Mouse (Mus musculus): ENCODE measurements around the gene Pomt2. TPM values are rescaled to one million over a fixed set of nuclear protein-coding genes. Genes with fewer than 3 reads are reported as not detected.

Gene Pomt2
- polyA plus RNA-seq, 1 experiment = 12.9 TPM

DNA sequence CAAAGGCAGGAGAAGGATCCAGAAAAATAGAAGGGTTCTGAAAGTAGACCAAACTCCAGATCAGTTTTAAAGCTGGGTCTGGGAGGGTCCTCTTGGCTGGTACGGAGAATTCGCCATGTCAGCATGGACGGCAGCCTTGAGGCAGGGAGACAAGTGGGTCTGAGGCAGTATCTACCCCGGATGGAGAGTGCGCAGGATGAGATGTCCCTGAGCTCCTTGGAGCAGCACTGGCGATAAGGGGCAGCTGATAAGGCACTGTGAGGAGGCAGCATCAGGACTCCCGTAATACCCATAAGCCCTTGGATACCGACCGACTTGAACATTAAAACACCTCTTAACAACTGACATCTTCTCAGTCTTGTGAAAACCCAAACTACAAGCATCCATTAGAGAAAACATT is 15.0 kb downstream of the Pomt2 start:
- TF ChIP-seq CTCF (IDR thresholded peaks at IDR 0.05; ENCODE audit: low read depth, low read length) (no peak), EP300 (IDR thresholded peaks at IDR 0.05; ENCODE audit: insufficient read depth, low read depth, low read length) (no peak), POLR2A (IDR thresholded peaks at IDR 0.05; ENCODE audit: insufficient read depth, low read length) (no peak)
- H3K4me1 ChIP-seq (ENCODE audit: control insufficient read depth, insufficient read depth, low read length) = no peaks in the 10 kb centered on the region
- H3K9me3 ChIP-seq (replicated peaks; ENCODE audit: control insufficient read depth, insufficient read depth, low read length, poor library complexity, severe bottlenecking) = no peaks in the 10 kb centered on the region
- no peak overlapping the region for H3K4me3 ChIP-seq (ENCODE audit: low read depth, low read length)
- H3K9ac ChIP-seq (ENCODE audit: low read depth, poor library complexity, severe bottlenecking) = no peak overlapping the region
- H3K27me3 ChIP-seq (ENCODE audit: control insufficient read depth, insufficient read depth, low read length, poor library complexity, severe bottlenecking) = no peaks in the 10 kb centered on the region
- H3K36me3 ChIP-seq (ENCODE audit: control insufficient read depth, insufficient read depth, low read length, poor library complexity, severe bottlenecking) = no peaks in the 10 kb centered on the region
- H3K27ac ChIP-seq (ENCODE audit: insufficient read depth, low read length) = no peak overlapping the region

DNA sequence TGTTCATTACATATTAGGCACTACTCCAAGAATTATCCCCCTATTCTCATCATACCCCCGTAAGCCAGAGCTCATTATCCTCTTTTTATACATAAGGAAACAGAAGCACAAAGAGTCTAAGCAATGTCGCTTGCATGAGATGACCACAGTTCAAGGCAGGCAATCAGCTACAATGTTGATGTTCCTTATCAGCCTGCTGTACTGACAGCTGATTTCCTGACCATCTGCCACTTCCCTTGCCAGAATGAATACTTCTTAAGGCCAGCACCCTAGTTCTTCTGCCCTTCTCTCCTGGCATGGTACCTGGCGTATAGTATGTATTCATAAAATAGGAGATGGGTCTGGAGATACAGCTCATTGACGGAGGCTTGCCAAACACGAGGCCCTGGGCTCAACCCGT is 15.6 kb downstream of the Pomt2 start:
- no peaks in the 10 kb centered on the region for H3K27me3 ChIP-seq (ENCODE audit: control insufficient read depth, insufficient read depth, low read length, poor library complexity, severe bottlenecking)
- TF ChIP-seq CTCF (IDR thresholded peaks at IDR 0.05; ENCODE audit: low read depth, low read length) (no peak), POLR2A (IDR thresholded peaks at IDR 0.05; ENCODE audit: insufficient read depth, low read length) (no peak), EP300 (IDR thresholded peaks at IDR 0.05; ENCODE audit: insufficient read depth, low read depth, low read length) (no peak)
- H3K4me1 ChIP-seq (ENCODE audit: control insufficient read depth, insufficient read depth, low read length) = no peaks in the 10 kb centered on the region
- no peak overlapping the region for H3K27ac ChIP-seq (ENCODE audit: insufficient read depth, low read length)
- H3K4me3 ChIP-seq (ENCODE audit: low read depth, low read length) = no peak overlapping the region
- H3K9me3 ChIP-seq (replicated peaks; ENCODE audit: control insufficient read depth, insufficient read depth, low read length, poor library complexity, severe bottlenecking) = no peaks in the 10 kb centered on the region
- no peaks in the 10 kb centered on the region for H3K36me3 ChIP-seq (ENCODE audit: control insufficient read depth, insufficient read depth, low read length, poor library complexity, severe bottlenecking)
- no peak overlapping the region for H3K9ac ChIP-seq (ENCODE audit: low read depth, poor library complexity, severe bottlenecking)

DNA sequence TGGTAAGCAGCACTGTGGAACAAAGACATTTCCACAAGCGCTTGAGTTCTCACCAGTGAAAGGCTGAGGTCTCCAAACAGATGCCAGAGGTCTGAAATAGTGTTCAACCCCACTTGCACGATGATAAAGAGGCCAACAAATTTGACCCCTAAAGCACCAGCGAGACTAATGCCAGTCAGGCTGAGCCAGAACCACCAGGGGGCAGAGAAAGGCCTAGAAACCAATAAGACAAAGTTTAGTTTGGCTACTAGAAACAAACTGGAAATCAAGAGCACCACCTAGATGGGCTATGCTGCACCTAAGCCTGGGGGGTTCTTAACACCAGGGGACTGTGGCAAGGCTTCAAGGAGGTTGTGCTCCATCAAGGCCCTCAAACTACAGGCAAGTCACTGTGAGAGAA is 16.1 kb downstream of the Pomt2 start:
- no peaks in the 10 kb centered on the region for H3K4me1 ChIP-seq (ENCODE audit: control insufficient read depth, insufficient read depth, low read length)
- H3K36me3 ChIP-seq (ENCODE audit: control insufficient read depth, insufficient read depth, low read length, poor library complexity, severe bottlenecking) = no peaks in the 10 kb centered on the region
- no peak overlapping the region for H3K27ac ChIP-seq (ENCODE audit: insufficient read depth, low read length)

DNA sequence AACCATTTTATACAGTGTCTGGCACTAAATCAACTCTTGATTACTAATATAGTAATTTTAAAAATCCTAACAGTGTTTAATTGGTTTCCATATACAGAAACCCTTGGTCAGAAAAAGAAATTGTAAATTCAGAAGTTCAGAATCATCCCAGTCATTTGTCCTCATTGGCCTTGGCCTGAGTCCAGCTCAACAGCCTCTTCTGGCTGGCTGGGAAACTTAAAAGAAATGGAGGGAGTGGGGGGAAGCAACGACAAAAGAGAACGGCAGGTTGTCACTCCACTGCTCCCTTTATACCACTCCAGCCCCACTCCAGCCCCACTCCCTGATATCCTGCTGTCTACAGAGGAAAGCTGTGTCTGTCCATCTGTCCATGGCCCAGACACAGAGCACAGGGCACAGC is 16.6 kb downstream of the Pomt2 start:
- no peaks in the 10 kb centered on the region for H3K36me3 ChIP-seq (ENCODE audit: control insufficient read depth, insufficient read depth, low read length, poor library complexity, severe bottlenecking)
- TF ChIP-seq POLR2A (IDR thresholded peaks at IDR 0.05; ENCODE audit: insufficient read depth, low read length) = no peak
- TF ChIP-seq CTCF (IDR thresholded peaks at IDR 0.05; ENCODE audit: low read depth, low read length) = no peak
- no peak for TF ChIP-seq EP300 (IDR thresholded peaks at IDR 0.05; ENCODE audit: insufficient read depth, low read depth, low read length)
- no peak overlapping the region for H3K4me3 ChIP-seq (ENCODE audit: low read depth, low read length)
- no peaks in the 10 kb centered on the region for H3K9me3 ChIP-seq (replicated peaks; ENCODE audit: control insufficient read depth, insufficient read depth, low read length, poor library complexity, severe bottlenecking)
- no peaks in the 10 kb centered on the region for H3K27me3 ChIP-seq (ENCODE audit: control insufficient read depth, insufficient read depth, low read length, poor library complexity, severe bottlenecking)
- H3K4me1 ChIP-seq (ENCODE audit: control insufficient read depth, insufficient read depth, low read length) = no peaks in the 10 kb centered on the region
- no peak overlapping the region for H3K9ac ChIP-seq (ENCODE audit: low read depth, poor library complexity, severe bottlenecking)
- H3K27ac ChIP-seq (ENCODE audit: insufficient read depth, low read length) = no peak overlapping the region

More for the DNA sequence above, 16.1 kb downstream of the Pomt2 start:
- Histone ChIP-seq H3K9me3 (replicated peaks; ENCODE audit: control insufficient read depth, insufficient read depth, low read length, poor library complexity, severe bottlenecking) (no peaks in the 10 kb centered on the region), H3K4me3 (ENCODE audit: low read depth, low read length) (no peak overlapping the region), H3K9ac (ENCODE audit: low read depth, poor library complexity, severe bottlenecking) (no peak overlapping the region), H3K27me3 (ENCODE audit: control insufficient read depth, insufficient read depth, low read length, poor library complexity, severe bottlenecking) (no peaks in the 10 kb centered on the region)
- TF ChIP-seq EP300 (IDR thresholded peaks at IDR 0.05; ENCODE audit: insufficient read depth, low read depth, low read length) (no peak), POLR2A (IDR thresholded peaks at IDR 0.05; ENCODE audit: insufficient read depth, low read length) (no peak), CTCF (IDR thresholded peaks at IDR 0.05; ENCODE audit: low read depth, low read length) (peak; percentile 21)

DNA sequence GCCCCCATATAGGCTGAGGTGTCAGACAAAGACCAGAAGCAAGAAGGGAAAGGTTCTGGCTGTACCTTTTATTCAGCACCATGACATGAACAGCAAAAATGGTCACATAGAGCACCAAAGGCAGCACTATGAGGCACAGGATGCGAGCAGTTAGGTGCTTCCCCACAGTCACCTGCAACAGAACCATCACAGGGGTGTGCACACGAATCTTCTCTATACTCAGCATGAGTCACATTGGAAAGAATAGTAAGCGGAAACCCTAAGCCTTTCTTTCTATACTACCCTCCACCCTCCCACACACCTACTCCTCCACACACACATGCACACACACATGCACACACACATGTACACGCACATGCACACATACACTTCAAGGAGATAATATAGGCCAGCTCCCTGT is 17.5 kb downstream of the Pomt2 start:
- no peaks in the 10 kb centered on the region for H3K9me3 ChIP-seq (replicated peaks; ENCODE audit: control insufficient read depth, insufficient read depth, low read length, poor library complexity, severe bottlenecking)
- TF ChIP-seq POLR2A (IDR thresholded peaks at IDR 0.05; ENCODE audit: insufficient read depth, low read length) (no peak), EP300 (IDR thresholded peaks at IDR 0.05; ENCODE audit: insufficient read depth, low read depth, low read length) (no peak), CTCF (IDR thresholded peaks at IDR 0.05; ENCODE audit: low read depth, low read length) (no peak)
- no peak overlapping the region for H3K27ac ChIP-seq (ENCODE audit: insufficient read depth, low read length)
- H3K9ac ChIP-seq (ENCODE audit: low read depth, poor library complexity, severe bottlenecking) = no peak overlapping the region
- no peak overlapping the region for H3K4me3 ChIP-seq (ENCODE audit: low read depth, low read length)
- no peaks in the 10 kb centered on the region for H3K36me3 ChIP-seq (ENCODE audit: control insufficient read depth, insufficient read depth, low read length, poor library complexity, severe bottlenecking)
- no peaks in the 10 kb centered on the region for H3K27me3 ChIP-seq (ENCODE audit: control insufficient read depth, insufficient read depth, low read length, poor library complexity, severe bottlenecking)
- no peaks in the 10 kb centered on the region for H3K4me1 ChIP-seq (ENCODE audit: control insufficient read depth, insufficient read depth, low read length)

DNA sequence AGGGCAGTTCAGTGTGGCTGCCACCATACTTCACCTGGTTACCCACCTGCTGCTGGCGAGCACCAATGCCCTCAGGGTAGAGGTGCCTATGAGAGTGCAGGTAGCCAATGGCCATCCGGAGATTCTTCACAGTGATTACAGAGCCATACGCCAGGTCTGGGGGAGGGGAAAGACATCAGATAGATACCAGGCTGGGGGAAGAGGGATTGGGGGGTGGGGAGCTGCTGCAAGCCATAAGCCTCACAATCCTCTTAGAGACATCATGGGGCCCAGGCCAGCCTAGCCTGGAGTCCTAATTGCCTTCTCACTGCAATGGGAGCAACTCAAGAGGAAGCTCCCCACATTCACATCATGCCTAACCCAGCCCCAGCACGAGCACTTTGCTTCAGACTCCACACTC is 20.5 kb downstream of the Pomt2 start:
- Histone ChIP-seq H3K9ac (ENCODE audit: low read depth, poor library complexity, severe bottlenecking) (no peak overlapping the region), H3K27me3 (ENCODE audit: control insufficient read depth, insufficient read depth, low read length, poor library complexity, severe bottlenecking) (no peaks in the 10 kb centered on the region), H3K36me3 (ENCODE audit: control insufficient read depth, insufficient read depth, low read length, poor library complexity, severe bottlenecking) (no peaks in the 10 kb centered on the region), H3K9me3 (replicated peaks; ENCODE audit: control insufficient read depth, insufficient read depth, low read length, poor library complexity, severe bottlenecking) (no peaks in the 10 kb centered on the region), H3K4me1 (ENCODE audit: control insufficient read depth, insufficient read depth, low read length) (no peaks in the 10 kb centered on the region), H3K27ac (ENCODE audit: insufficient read depth, low read length) (no peak overlapping the region), H3K4me3 (ENCODE audit: low read depth, low read length) (no peak overlapping the region)
- no peak for TF ChIP-seq EP300 (IDR thresholded peaks at IDR 0.05; ENCODE audit: insufficient read depth, low read depth, low read length)
- no peak for TF ChIP-seq POLR2A (IDR thresholded peaks at IDR 0.05; ENCODE audit: insufficient read depth, low read length)
- no peak for TF ChIP-seq CTCF (IDR thresholded peaks at IDR 0.05; ENCODE audit: low read depth, low read length)

All from ES-Bruce4 (cell line).